Comparison of ENCODE assay signal across 11 mouse cellular contexts in genomic region chr4:13248406-13249005, GRCm38 (mm10).
A peak's percentile ranks its signal among the peaks of the same experiment; 100 is the strongest.
DNase-seq lines count a peak whose midpoint lies in the region; ATAC-seq and TF ChIP-seq lines count a peak whose summit lies in the region.
"Had no signal": no experiment of that assay in that cellular context is flagged by ENCODE, and none has a peak within 500 bp of the region (broad histone marks: within the 10 kb centered on the region; RNA-seq: fewer than 3 reads in every experiment).

No protein-coding gene starts in this region.

- peak; percentile 84 for DNase-seq in forebrain, embryonic 14.5 days (ENCODE audit: low spot score)
- no peak for DNase-seq in forebrain, embryonic 10.5 days (ENCODE audit: extremely low spot score, low spot score)
- DNase-seq in ZHBTc4 (ENCODE audit: low read depth, low spot score) (peak; percentile 21), MN1 (ENCODE audit: low spot score) (no peak)
- DNase-seq in forebrain, postnatal 0 days, result peak; percentile 81
- DNase-seq in left cerebral cortex, postnatal 14 days (ENCODE audit: low spot score in 2 of 2), result peak; percentile 15 to 20
- no peak for DNase-seq in adrenal gland, postnatal 36 days
- no peak for DNase-seq in gastrocnemius, postnatal 36 days
- DNase-seq: kidney, adult 9 months; liver, embryonic 13.5 days had no signal

- H3K4me1 ChIP-seq in forebrain, embryonic 14.5 days (ENCODE audit: control insufficient read depth, insufficient read depth, low read length), result 0 out of 2 replicates have a peak, but pooled peaks cover 3% of the 10 kb centered on the region
- peaks cover 4% of the 10 kb centered on the region for H3K4me1 ChIP-seq in forebrain, embryonic 10.5 days
- no peaks in the 10 kb centered on the region for H3K4me1 ChIP-seq in forebrain, postnatal 0 days (ENCODE audit: insufficient read depth)
- H3K4me1 ChIP-seq: liver, embryonic 13.5 days had no signal

- H3K4me2 ChIP-seq in forebrain, embryonic 14.5 days (ENCODE audit: low read length), result no peak overlapping the region; the same call in 1 of the 2 replicates
- peak overlapping the region; percentile 36 for H3K4me2 ChIP-seq in forebrain, postnatal 0 days (ENCODE audit: low read depth)
- H3K4me2 ChIP-seq: liver, embryonic 13.5 days had no signal

- ATAC-seq in forebrain, embryonic 14.5 days, result peak; percentile 82; the same call in 1 of the 2 replicates
- ATAC-seq in forebrain, postnatal 0 days, result peak; percentile 76

- 68% methylated on average over 19 of the region's 19 CpGs for WGBS in forebrain, embryonic 14.5 days
- WGBS in forebrain, embryonic 10.5 days, result 95% methylated on average over 19 of the region's 19 CpGs
- 58% methylated on average over 19 of the region's 19 CpGs for WGBS in forebrain, postnatal 0 days

- H3K9ac ChIP-seq in forebrain, embryonic 14.5 days (ENCODE audit: low read length), result no peak overlapping the region
- H3K9ac ChIP-seq in forebrain, postnatal 0 days, result no peak overlapping the region
- H3K9ac ChIP-seq: liver, embryonic 13.5 days had no signal

- H3K27ac ChIP-seq in forebrain, embryonic 14.5 days (ENCODE audit: low read depth, low read length), result no peak overlapping the region
- H3K27ac ChIP-seq in forebrain, embryonic 10.5 days, result no peak overlapping the region
- no peak overlapping the region for H3K27ac ChIP-seq in forebrain, postnatal 0 days (ENCODE audit: low read depth, low read length)
- H3K27ac ChIP-seq: heart, embryonic 10.5 days; liver, embryonic 13.5 days had no signal

- no peaks in the 10 kb centered on the region for H3K27me3 ChIP-seq in forebrain, embryonic 14.5 days (replicated peaks; ENCODE audit: control insufficient read depth, insufficient read depth, low read length)
- no peaks in the 10 kb centered on the region for H3K27me3 ChIP-seq in forebrain, embryonic 10.5 days (ENCODE audit: poor library complexity, severe bottlenecking)
- H3K27me3 ChIP-seq in forebrain, postnatal 0 days (ENCODE audit: insufficient read depth, low read length), result no peaks in the 10 kb centered on the region
- H3K27me3 ChIP-seq: liver, embryonic 13.5 days had no signal

- H3K36me3 ChIP-seq in forebrain, embryonic 14.5 days (ENCODE audit: control insufficient read depth, insufficient read depth, low read length), result no peaks in the 10 kb centered on the region
- H3K36me3 ChIP-seq in forebrain, embryonic 10.5 days (replicated peaks), result no peaks in the 10 kb centered on the region
- H3K36me3 ChIP-seq in forebrain, postnatal 0 days (ENCODE audit: insufficient read depth), result no peaks in the 10 kb centered on the region
- H3K36me3 ChIP-seq: heart, embryonic 10.5 days; liver, embryonic 13.5 days had no signal

- intact Hi-C loops in left cerebral cortex, postnatal 14 days (cut with DNase I), result no loop called here
- intact Hi-C loops in gastrocnemius, postnatal 36 days (cut with DNase I), result no loop called here

- no peak for TF ChIP-seq CTCF in forebrain, postnatal 0 days (IDR thresholded peaks at IDR 0.05; ENCODE audit: low read depth)

- H3K9me3 ChIP-seq in forebrain, embryonic 14.5 days (replicated peaks; ENCODE audit: control insufficient read depth, low read length), result no peaks in the 10 kb centered on the region
- no peaks in the 10 kb centered on the region for H3K9me3 ChIP-seq in forebrain, embryonic 10.5 days
- no peaks in the 10 kb centered on the region for H3K9me3 ChIP-seq in forebrain, postnatal 0 days (ENCODE audit: low read length)
- H3K9me3 ChIP-seq: heart, embryonic 10.5 days; liver, embryonic 13.5 days had no signal

- H3K4me3 ChIP-seq in forebrain, embryonic 14.5 days (ENCODE audit: low read depth, low read length), result no peak overlapping the region
- H3K4me3 ChIP-seq in forebrain, embryonic 10.5 days, result no peak overlapping the region
- H3K4me3 ChIP-seq in forebrain, postnatal 0 days (ENCODE audit: low read depth, low read length), result no peak overlapping the region
- H3K4me3 ChIP-seq: heart, embryonic 10.5 days; liver, embryonic 13.5 days had no signal

Comparison
In these comparisons a context has a peak if more than half of its experiments do, and no peak if none do; other contexts are left out.
1. DNase-seq: peak in forebrain, embryonic 14.5 days (single experiment), ZHBTc4 (single experiment), forebrain, postnatal 0 days (single experiment) and left cerebral cortex, postnatal 14 days (2 of 2); none in forebrain, embryonic 10.5 days (single experiment), adrenal gland, postnatal 36 days (0 of 2), gastrocnemius, postnatal 36 days (0 of 2) and MN1 (single experiment).